Mouse (Mus musculus) adrenal gland, adult 2 months (tissue): ENCODE data around the gene Olfr1391. TPM values are rescaled to one million over a fixed set of nuclear protein-coding genes. Genes with fewer than 3 reads are reported as not detected.
"Not testable (repeated sequence)": the region's sequence is repeated elsewhere in the genome, so short reads cannot be mapped to it uniquely, and the experiment has no call there.

Experiments
- DNase-seq: peaks from one replicate; pipeline ENCODE4 v3.0.0; 2021
- long read RNA-seq: library from polyadenylated mRNA; stranded (forward); transcript quantifications from one replicate; pipeline ENCODE4 v2.0.0, GENCODE M21; 2021
- polyA plus RNA-seq: library from polyadenylated mRNA; depleted of rRNA; stranded (reverse); fragments of >200 nt; gene quantifications from 2 replicates; pipeline ENCODE4 v1.2.3, GENCODE M21; 2012; rRNA removed
- total RNA-seq, 2 experiments: library from RNA; stranded (reverse); gene quantifications; 2 replicates each; pipeline ENCODE4 v1.2.3; 2021

The Olfr1391 gene
- total RNA-seq (not detected), polyA plus RNA-seq (not detected in 2 replicates)
- long read RNA-seq: 0 reads

DNA sequence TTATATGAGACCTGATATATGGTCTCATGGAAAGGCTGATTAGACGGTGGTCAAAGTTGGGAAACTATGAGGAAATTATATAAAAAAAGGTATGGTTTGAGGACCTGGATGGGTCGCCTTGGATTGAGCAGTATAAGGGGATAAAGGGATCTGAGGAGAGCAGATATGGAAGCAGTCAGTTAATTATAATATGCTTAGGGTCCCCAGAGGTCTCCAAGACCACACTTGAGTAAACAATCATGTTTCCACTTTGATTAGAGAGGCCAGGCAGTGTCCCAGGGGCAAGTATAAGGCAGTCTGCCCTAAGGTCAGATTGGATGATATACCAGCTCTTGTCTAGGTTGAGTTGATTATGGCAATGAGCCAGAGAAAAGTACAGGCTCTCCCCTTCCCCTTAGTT, at the start of gene Olfr1391:
Gene Olfr1391 (plus strand): TSS at position 301 of the 400 bp plus-strand sequence.
- no peak for DNase-seq

DNA sequence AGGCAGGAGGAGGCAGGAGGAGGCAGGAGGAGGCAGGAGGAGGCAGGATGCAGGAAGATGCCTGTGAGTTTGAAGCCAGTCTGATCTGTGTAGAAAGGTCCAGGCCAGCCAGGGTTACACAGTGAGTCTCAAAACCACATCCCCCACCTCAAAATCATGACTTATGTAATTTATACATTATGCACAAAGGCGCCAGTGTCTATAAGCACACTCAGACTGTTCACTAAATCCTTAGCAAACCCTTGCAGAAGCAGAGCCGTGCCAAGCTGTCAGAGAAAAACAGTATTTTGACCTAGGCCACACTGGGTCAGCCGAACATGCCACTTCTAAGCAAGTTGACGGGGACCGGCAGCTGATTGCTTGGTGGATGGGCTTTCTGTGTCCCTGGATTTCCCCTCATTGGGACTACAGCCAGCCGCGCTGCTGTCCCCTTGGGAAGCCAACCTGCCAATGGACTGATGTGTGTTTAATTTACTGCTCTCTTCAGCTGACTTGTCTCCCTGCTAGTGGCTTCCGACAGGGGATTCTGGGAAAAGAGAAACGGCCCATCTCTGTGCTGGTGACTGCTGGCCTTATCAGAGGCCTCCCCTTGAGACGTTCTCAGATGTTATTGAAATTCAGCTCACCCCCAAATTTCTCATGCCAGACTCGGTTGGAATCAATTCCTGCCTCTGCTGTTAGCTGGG, 48.6 kb upstream of the Olfr1391 start:
- no peak for DNase-seq

DNA sequence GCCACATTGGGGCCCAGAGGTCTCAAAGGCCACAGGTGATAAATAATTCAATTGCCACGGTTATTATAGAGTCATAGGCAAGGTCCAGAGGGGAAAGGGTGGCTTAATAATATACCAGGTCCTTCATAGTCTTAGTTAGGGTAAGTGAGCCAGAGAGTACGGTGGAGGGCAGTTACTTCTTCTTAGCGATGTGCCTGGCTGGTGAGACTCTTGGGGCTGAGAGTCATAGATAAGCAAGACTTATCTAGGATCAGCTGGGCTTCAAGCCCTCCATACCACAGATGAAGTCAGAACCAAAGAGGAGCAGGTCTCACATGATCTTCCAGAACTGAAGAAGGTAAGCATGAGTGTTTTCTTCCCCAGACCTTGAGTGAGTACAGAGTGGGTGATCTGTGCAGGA, 44.3 kb upstream of the Olfr1391 start, which contains the start of gene Olfr1393:
Gene Olfr1393 (plus strand): TSS at position 83 of the 400 bp plus-strand sequence.
- no peak for DNase-seq

DNA sequence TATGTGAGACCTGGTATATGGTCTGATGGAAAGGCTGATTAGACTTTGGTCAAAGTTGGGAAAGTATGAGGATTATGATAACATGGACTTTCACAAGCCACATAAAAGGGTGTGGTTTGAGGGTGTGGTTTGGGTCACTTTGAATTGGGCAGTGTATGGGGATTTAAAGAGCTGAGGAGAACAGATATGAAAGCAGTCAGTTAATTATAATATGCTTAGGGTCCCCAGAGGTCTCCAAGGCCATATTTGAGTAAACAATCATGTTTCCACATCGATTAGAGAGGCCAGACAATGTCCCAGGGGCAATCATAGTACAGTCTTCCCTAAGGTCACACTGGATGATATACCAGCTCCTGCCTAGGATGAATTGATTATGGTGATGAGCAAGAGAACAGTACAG, 37.6 kb upstream of the Olfr1391 start, which contains the start of gene Olfr1392:
Gene Olfr1392 (plus strand): TSS at position 301 of the 400 bp plus-strand sequence.
- not testable (repeated sequence) for DNase-seq

DNA sequence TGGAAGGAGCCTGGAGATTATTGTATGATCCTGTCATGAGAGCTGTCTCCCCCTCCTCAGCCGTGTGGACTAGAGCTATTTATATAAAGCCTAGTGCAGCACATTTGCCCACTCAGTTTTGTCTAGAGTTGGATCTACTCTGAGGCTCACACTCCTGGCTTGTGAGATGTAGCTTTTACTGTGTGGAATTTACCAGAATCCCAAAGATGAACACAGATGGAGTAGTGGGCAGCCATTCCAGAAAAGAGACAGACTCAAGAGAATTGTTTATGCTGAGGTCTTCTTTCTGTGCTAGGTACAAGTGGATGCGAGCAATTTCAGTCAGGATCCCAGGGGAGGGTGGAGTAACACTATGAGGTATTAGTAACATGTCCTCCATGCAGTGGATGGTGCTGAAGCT, 35.3 kb upstream of the Olfr1391 start:
- DNase-seq: no peak

DNA sequence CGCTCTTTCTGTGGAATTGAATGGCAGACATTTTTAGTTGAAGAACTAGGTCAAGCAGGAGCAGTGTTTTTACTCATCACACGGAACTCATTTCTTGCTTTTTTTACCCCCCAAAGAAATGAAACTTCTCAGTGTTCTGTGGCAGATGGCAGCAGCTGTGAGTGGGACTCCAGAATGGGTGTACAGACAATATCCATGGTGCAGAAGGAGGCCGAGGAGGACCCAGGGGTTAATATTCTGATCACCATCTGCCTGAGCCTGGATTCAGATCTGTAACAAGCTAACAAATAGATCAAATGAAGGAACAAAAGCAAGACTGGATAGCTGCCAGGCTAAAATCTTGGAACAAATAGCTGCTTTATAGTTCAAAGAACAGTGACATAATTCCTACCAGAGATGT, 29.8 kb upstream of the Olfr1391 start:
- DNase-seq: no peak

DNA sequence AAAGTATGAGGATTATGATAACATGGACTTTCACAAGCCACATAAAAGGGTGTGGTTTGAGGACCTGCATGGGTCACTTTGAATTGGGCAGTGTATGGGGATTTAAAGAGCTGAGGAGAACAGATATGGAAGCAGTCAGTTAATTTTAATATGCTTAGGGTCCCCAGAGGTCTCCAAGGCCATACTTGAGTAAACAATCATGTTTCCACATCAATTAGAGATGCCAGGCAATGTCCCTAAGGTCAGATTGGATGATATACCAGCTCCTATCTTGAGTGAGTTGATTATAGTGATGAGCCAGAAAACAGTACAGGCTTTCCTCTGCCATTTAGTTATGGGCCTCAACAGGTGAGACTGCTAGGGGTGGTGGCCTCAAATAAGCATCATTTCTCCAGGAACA, 18.1 kb upstream of the Olfr1391 start, which contains the start of gene Olfr10:
Gene Olfr10 (plus strand): TSS at position 301 of the 400 bp plus-strand sequence.
- DNase-seq: no peak

DNA sequence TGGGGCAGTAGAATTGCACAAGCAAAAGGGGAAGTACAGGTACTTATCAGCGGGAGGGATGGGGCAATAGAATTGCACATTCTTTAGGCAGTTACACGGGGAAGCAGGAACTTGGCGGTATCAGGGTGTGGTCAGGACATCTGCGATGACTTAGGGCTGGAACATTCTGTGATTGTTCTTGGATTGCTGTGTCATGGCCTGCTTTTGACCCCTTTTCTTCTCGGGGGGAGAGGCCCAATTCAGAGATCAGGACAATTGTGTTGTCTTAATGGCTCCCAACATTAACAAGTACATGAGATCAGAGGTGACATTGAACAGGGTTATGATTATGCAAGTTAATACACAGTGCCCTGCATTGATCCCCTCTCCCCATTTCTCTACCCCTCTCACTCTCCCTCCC, 14.0 kb upstream of the Olfr1391 start:
- DNase-seq: not testable (repeated sequence)

DNA sequence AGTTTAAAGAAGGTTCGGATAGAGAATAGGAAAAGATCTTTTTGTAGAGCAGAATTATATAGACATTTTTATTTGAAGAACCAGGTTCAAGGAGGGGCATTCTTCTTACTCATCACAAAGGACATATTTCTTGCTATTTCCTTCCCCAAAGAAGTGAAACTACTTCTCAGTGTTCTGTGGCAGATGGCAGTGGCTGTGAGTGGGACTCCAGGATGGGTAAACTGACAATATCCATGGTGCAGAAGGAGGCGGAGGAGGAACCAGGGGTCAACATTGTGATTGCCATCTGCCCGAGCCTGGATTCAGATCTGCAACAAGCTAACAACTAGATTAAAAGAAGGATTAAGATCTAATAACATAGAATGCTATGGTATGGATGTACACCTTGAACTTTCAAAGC, 4.2 kb downstream of the Olfr1391 start:
- DNase-seq: no peak

DNA sequence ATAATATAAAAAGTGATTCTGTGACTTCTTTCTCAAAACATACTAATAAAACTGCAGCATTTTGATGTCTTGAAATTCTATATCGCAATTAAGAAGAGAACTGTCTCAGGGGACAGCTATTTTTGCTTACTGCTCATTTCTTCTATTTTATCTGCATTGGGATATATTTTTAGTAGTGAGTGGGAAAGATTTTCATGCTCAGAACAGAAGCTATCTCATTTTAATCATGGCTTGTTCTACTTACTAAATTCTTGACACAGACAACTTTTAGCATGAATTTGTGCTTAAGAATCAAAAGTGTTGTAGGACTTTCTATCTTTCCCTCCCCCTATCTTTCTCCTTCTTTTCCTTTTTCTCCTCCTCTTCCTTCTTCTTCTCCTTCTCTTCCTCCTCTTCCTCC, 7.1 kb downstream of the Olfr1391 start:
- DNase-seq: no peak

DNA sequence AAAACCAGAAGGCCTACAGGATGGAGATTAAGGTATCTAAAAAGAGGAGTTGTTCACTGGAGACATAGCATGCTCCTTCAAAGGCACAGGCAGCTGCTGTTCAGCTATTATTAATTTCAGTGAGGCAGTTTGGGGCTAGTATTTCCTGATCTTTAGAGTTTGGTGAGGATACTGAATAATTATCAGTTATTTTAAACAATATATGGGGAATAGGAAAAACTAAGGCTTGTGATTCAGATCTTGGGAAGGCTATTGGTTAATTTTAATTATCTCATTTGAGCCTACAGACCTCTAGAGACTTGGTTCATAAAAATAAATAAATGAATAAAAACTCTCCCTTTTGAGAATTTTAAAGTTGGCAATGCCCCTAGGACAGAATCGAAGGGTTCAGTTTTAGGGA, 12.3 kb downstream of the Olfr1391 start, which contains the start of gene Olfr1390:
Gene Olfr1390 (plus strand): TSS at position 301 of the 400 bp plus-strand sequence.
- no peak for DNase-seq

DNA sequence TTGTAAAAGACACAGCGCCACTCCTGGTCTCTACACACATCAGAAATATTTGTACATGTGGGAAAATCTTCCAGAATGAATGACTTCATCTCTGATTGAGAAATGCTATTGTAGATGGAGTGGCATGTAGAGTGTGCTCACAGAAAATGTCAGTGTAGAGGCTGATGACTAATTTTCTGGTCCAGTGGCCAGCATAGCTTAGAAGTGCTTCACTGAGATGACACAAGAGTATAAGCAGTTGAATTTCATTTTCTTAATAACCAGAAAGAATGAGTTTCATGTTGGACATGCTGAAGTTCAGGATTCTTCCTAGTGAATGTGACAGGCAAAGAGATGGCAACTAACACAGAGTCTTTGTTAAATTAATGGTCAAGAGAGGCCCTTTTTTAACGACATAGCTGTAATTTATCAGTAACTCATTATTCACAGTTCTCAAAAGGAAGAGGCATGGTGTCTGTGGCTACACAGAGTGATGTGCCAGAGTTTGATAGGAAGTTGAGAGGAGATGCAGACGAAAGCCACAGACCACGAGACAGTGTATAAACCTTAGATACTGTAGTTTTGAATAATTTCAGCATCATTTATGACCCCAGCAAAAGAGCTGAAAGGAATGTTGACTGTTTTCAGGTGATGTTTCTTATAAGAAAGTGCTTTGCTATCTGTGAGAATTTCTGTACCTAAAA, 14.7 kb downstream of the Olfr1391 start:
- DNase-seq: peak; percentile 1

Other genes starting within 250 kb of the Olfr1391 start
- 1 to 10 TPM; 3.7 to 5.4 TPM for gene Ifi47, start 246.2 kb upstream of the Olfr1391 start, total RNA-seq
- 0.68 and 0.71 TPM in 2 replicates for gene Ifi47, start 246.2 kb upstream of the Olfr1391 start, polyA plus RNA-seq
- 1 to 10 TPM; 1.9 to 3.6 TPM for gene Olfr1396, start 207.9 kb upstream of the Olfr1391 start, total RNA-seq
- 3.4 and 3.7 TPM in 2 replicates for gene Olfr1396, start 207.9 kb upstream of the Olfr1391 start, polyA plus RNA-seq
- gene Olfr1395, start 180.5 kb upstream of the Olfr1391 start, total RNA-seq: not detected
- gene Olfr1395, start 180.5 kb upstream of the Olfr1391 start, polyA plus RNA-seq: not detected in 2 replicates
- gene Olfr1394, start 168.4 kb upstream of the Olfr1391 start, total RNA-seq: not detected
- not detected in 2 replicates for gene Olfr1394, start 168.4 kb upstream of the Olfr1391 start, polyA plus RNA-seq
- gene Btnl9, start 135.6 kb upstream of the Olfr1391 start, total RNA-seq: 10 to 100 TPM; 13.3 to 33.0 TPM
- gene Btnl9, start 135.6 kb upstream of the Olfr1391 start, polyA plus RNA-seq: 90.4 and 126 TPM in 2 replicates
- 10 to 100 TPM; 25.8 to 40.9 TPM for gene Zfp62, start 119.5 kb upstream of the Olfr1391 start, total RNA-seq
- 2.2 and 2.7 TPM in 2 replicates for gene Zfp62, start 119.5 kb upstream of the Olfr1391 start, polyA plus RNA-seq
- gene Mgat1, start 78.6 kb upstream of the Olfr1391 start, total RNA-seq: 100 to 1,000 TPM; 115 to 119 TPM
- gene Mgat1, start 78.6 kb upstream of the Olfr1391 start, polyA plus RNA-seq: 173 and 211 TPM in 2 replicates
- under 1 TPM in 1 of 2 experiments, not detected in 1; 0.32 TPM for gene Olfr1393, start 44.4 kb upstream of the Olfr1391 start, total RNA-seq
- gene Olfr1393, start 44.4 kb upstream of the Olfr1391 start, polyA plus RNA-seq: 0.04 TPM in 1 of 2 replicates, not detected in the other
- gene Olfr1392, start 37.5 kb upstream of the Olfr1391 start, total RNA-seq: not detected
- 0.22 TPM in 1 of 2 replicates, not detected in the other for gene Olfr1392, start 37.5 kb upstream of the Olfr1391 start, polyA plus RNA-seq
- gene Olfr10, start 18.0 kb upstream of the Olfr1391 start, total RNA-seq: not detected
- not detected in 2 replicates for gene Olfr10, start 18.0 kb upstream of the Olfr1391 start, polyA plus RNA-seq
- gene Olfr1390, start 12.4 kb downstream of the Olfr1391 start, total RNA-seq: not detected
- gene Olfr1390, start 12.4 kb downstream of the Olfr1391 start, polyA plus RNA-seq: not detected in 2 replicates
- not detected for gene Olfr1389, start 100.3 kb downstream of the Olfr1391 start, total RNA-seq
- not detected in 2 replicates for gene Olfr1389, start 100.3 kb downstream of the Olfr1391 start, polyA plus RNA-seq
- gene Olfr1388, start 113.9 kb downstream of the Olfr1391 start, total RNA-seq: under 1 TPM in 1 of 2 experiments, not detected in 1; 0.12 TPM
- not detected in 2 replicates for gene Olfr1388, start 113.9 kb downstream of the Olfr1391 start, polyA plus RNA-seq
- not detected for gene Olfr1387, start 132.6 kb downstream of the Olfr1391 start, total RNA-seq
- not detected in 2 replicates for gene Olfr1387, start 132.6 kb downstream of the Olfr1391 start, polyA plus RNA-seq
- gene Olfr1386, start 142.3 kb downstream of the Olfr1391 start, total RNA-seq: not detected
- not detected in 2 replicates for gene Olfr1386, start 142.3 kb downstream of the Olfr1391 start, polyA plus RNA-seq
- gene Olfr1385, start 166.3 kb downstream of the Olfr1391 start, total RNA-seq: not detected
- not detected in 2 replicates for gene Olfr1385, start 166.3 kb downstream of the Olfr1391 start, polyA plus RNA-seq
- gene Olfr1384, start 184.0 kb downstream of the Olfr1391 start, total RNA-seq: under 1 TPM in 1 of 2 experiments, not detected in 1; 0.37 TPM
- not detected in 2 replicates for gene Olfr1384, start 184.0 kb downstream of the Olfr1391 start, polyA plus RNA-seq
- not detected for gene Olfr1383, start 196.9 kb downstream of the Olfr1391 start, total RNA-seq
- gene Olfr1383, start 196.9 kb downstream of the Olfr1391 start, polyA plus RNA-seq: not detected in 2 replicates
- not detected for gene Olfr1382, start 205.5 kb downstream of the Olfr1391 start, total RNA-seq
- gene Olfr1382, start 205.5 kb downstream of the Olfr1391 start, polyA plus RNA-seq: not detected in 2 replicates
- not detected for gene Olfr1381, start 220.7 kb downstream of the Olfr1391 start, total RNA-seq
- not detected in 2 replicates for gene Olfr1381, start 220.7 kb downstream of the Olfr1391 start, polyA plus RNA-seq
- not detected for gene Olfr1380, start 234.1 kb downstream of the Olfr1391 start, total RNA-seq
- gene Olfr1380, start 234.1 kb downstream of the Olfr1391 start, polyA plus RNA-seq: not detected in 2 replicates